Mouse (Mus musculus) midbrain, embryonic 16.5 days (tissue): ENCODE data around the gene Mterf1a. TPM values are rescaled to one million over a fixed set of nuclear protein-coding genes. Genes with fewer than 3 reads are reported as not detected.
"Not testable (repeated sequence)": the region's sequence is repeated elsewhere in the genome, so short reads cannot be mapped to it uniquely, and the experiment has no call there.

Source experiments
- ATAC-seq: fragments of 200-750 bp; cut with Nextera tagmentation; 2 replicates; pipeline ENCODE4 v1.8.0; 2017; ENCODE audit warnings: moderate TSS enrichment
- H3K27ac ChIP-seq: fragments of 300-500 bp; sonication (generic); 2 replicates; pipeline ENCODE4 v1.5.1; 2014; ENCODE audit warnings: mild to moderate bottlenecking, low read length, mixed read lengths
- H3K27me3 ChIP-seq: fragments of 300-500 bp; sonication (generic); 2 replicates; pipeline ENCODE4 v1.6.1; 2014; ENCODE audit warnings: low read depth, low read length, mixed read lengths; ENCODE audit not compliant: control insufficient read depth, insufficient read depth
- H3K36me3 ChIP-seq: fragments of 300-500 bp; sonication (generic); 2 replicates; pipeline ENCODE4 v1.6.1; 2014; ENCODE audit warnings: mild to moderate bottlenecking, low read length, moderate library complexity, mixed read lengths; ENCODE audit not compliant: control insufficient read depth, insufficient read depth
- H3K4me1 ChIP-seq: fragments of 300-500 bp; sonication (generic); 2 replicates; pipeline ENCODE4 v1.6.1; 2014; ENCODE audit warnings: mild to moderate bottlenecking, low read length, mixed read lengths; ENCODE audit not compliant: control insufficient read depth, insufficient read depth
- H3K4me2 ChIP-seq: fragments of 300-500 bp; sonication (generic); 2 replicates; pipeline ENCODE4 v1.6.1; 2014; ENCODE audit warnings: mild to moderate bottlenecking, low read length, mixed read lengths
- H3K4me3 ChIP-seq: fragments of 300-500 bp; sonication (generic); 2 replicates; pipeline ENCODE4 v1.5.1; 2014; ENCODE audit warnings: low read depth, mild to moderate bottlenecking, low read length, moderate library complexity, mixed read lengths
- H3K9ac ChIP-seq: fragments of 300-500 bp; sonication (generic); 2 replicates; pipeline ENCODE4 v1.6.1; 2014; ENCODE audit warnings: low read depth, low read length, mixed read lengths
- H3K9me3 ChIP-seq: fragments of 300-500 bp; sonication (generic); replicated peaks from 2 replicates; pipeline ENCODE4 v1.6.1; 2014; ENCODE audit warnings: mild to moderate bottlenecking, low read length, mixed read lengths; ENCODE audit not compliant: control insufficient read depth, poor library complexity, severe bottlenecking
- WGBS: fragments of 180-500 bp; shearing (Covaris S2); extraction: QIAGEN DNeasy Blood & Tissue Kit; methylation state at CpG from one replicate; pipeline ENCODE4 v1.1.7; 2014; 5-methylcytosine and 5-hydroxymethylcytosine counted together
- polyA plus RNA-seq: library from polyadenylated mRNA; unstranded; fragments of >200 nt; fragmentation: Nextera tagmentation; extraction: Ambion mirVana; gene quantifications from 2 replicates; pipeline ENCODE4 v1.2.1, GENCODE M21; 2015

The Mterf1a gene
- 6.1 and 6.8 TPM in 2 replicates for polyA plus RNA-seq

- H3K36me3 ChIP-seq, H3K9me3 ChIP-seq, H3K27me3 ChIP-seq, H3K27ac ChIP-seq, H3K4me1 ChIP-seq: not testable (repeated sequence)
- 5% methylated on average over 8 of the region's 47 CpGs for WGBS
- H3K9ac ChIP-seq, result peak within 1 kb of the TSS; percentile 30; the same call in 1 of the 2 replicates
- peak; percentile 99 for ATAC-seq
- H3K4me3 ChIP-seq, result peak within 1 kb of the TSS; percentile 35
- H3K4me2 ChIP-seq, result peak within 1 kb of the TSS; percentile 74
Measured at GRCm38 (mm10) chr5:3893459-3894293, at the start of gene Mterf1a. Gene Mterf1a, minus strand, starts transcription at chr5:3893933.

DNA sequence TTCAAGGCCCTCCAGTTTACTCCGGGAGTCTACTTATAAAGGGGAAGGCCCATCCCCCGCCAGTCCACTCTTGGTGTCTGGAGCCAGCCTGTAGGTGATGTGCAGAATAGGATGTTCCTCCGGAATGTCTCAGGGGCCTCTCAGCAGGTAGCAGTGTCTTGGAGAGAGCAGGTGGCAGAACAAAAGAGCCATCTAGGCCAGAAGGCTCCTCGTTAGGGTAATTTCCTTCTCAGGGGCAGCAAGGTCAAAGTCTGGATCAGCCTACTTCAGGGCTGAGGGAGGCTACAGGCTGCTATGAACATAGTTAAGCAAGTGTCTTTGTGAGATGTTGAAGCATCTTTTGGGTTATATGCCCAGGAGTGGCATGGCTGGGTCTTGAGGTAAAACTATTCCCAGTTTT lies 49.4 kb upstream of the Mterf1a start:
- not testable (repeated sequence) for H3K27ac ChIP-seq, H3K9me3 ChIP-seq, H3K4me2 ChIP-seq, H3K27me3 ChIP-seq, H3K36me3 ChIP-seq, ATAC-seq, H3K4me1 ChIP-seq, H3K9ac ChIP-seq, H3K4me3 ChIP-seq
- 62% methylated on average over 4 of the region's 4 CpGs for WGBS

GRCm38 (mm10) chr5:3941240-3941639 lies 47.5 kb upstream of the Mterf1a start:
- H3K4me1 ChIP-seq, result peaks cover 2% of the 10 kb centered on the region; the same call in 1 of the 2 replicates
- no peak overlapping the region for H3K4me2 ChIP-seq
- peaks cover 2% of the 10 kb centered on the region; the same call in 1 of the 2 replicates for H3K36me3 ChIP-seq
- no peak overlapping the region for H3K4me3 ChIP-seq
- H3K27ac ChIP-seq, result no peak overlapping the region
- H3K27me3 ChIP-seq, result no peaks in the 10 kb centered on the region
- H3K9me3 ChIP-seq, result no peaks in the 10 kb centered on the region
- no peak for ATAC-seq
- H3K9ac ChIP-seq, result no peak overlapping the region
- WGBS, result 93% methylated on average over 2 of the region's 2 CpGs

DNA sequence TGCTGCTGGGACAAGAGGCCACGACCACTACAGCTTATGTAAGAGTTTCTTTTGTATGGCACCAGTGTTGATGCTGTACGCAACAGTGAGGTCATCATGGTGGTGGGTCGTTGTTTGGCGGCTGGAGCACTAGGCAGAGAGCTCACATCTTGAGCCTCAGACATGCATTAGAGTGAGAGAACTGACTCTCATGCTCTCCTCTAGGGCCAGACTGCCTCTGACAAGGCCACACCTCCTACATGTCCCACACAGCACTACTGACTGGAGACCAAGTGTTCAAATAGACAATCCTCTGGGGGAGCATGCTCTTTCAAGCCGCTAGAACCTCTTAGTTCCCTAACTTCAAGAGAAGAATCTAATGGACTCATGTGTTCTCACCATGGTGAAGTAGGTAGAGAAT lies 45.6 kb upstream of the Mterf1a start:
- Histone ChIP-seq H3K4me2 (no peak overlapping the region), H3K36me3 (peaks cover 2% of the 10 kb centered on the region; the same call in 1 of the 2 replicates), H3K9ac (no peak overlapping the region), H3K9me3 (no peaks in the 10 kb centered on the region), H3K27ac (no peak overlapping the region), H3K4me1 (peaks cover 2% of the 10 kb centered on the region; the same call in 1 of the 2 replicates), H3K27me3 (no peaks in the 10 kb centered on the region), H3K4me3 (no peak overlapping the region)
- no peak for ATAC-seq
- 97% methylated on average over 5 of the region's 5 CpGs for WGBS

GRCm38 (mm10) chr5:3938905-3939304 lies 45.2 kb upstream of the Mterf1a start:
- Histone ChIP-seq H3K27ac (no peak overlapping the region), H3K36me3 (peaks cover 2% of the 10 kb centered on the region; the same call in 1 of the 2 replicates), H3K4me2 (no peak overlapping the region), H3K9ac (no peak overlapping the region), H3K4me1 (peaks cover 2% of the 10 kb centered on the region; the same call in 1 of the 2 replicates), H3K9me3 (no peaks in the 10 kb centered on the region), H3K27me3 (no peaks in the 10 kb centered on the region), H3K4me3 (no peak overlapping the region)
- ATAC-seq, result no peak
- 94% methylated on average over 3 of the region's 3 CpGs for WGBS

DNA sequence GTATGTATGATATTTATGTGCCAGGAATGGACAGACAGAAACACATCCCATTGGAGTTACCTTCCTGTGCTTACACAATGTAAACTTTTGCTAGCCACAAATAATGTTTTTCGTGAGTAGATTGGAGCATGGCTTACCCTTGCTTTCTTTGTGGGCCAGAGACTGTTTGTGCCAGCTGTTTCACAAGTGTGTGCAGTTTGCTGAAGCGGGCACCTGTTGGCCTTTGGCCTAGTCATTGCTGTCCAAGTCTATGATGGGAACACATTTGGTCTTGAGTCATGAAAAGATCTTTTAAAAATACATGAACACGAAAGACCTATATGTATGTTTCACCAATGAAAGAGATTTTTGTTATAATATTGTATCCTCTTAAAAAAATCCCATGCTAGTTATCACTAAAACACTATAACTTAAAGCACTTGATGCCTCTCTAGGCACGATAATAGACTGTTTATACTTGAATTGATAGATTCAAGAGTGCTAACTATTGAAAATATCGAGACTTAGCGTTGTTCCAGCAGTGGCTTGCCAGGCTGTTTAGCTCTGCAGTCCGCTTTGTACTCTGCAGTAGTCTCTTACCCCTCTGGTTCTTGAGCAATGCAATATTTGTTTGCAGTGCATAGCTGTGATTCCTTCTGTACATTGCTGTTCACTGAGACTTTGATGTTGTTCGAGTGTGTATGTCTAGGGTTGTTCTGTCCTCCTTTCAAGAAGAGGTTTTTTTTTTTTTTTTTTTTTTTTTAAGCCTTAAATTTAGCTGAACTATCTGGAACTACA lies 42.2 kb upstream of the Mterf1a start:
- H3K4me3 ChIP-seq, result no peak overlapping the region
- WGBS, result 84% methylated on average over 8 of the region's 8 CpGs
- ATAC-seq, result no peak
- no peak overlapping the region for H3K27ac ChIP-seq
- H3K36me3 ChIP-seq, result 0 out of 2 replicates have a peak, but pooled peaks cover 2% of the 10 kb centered on the region
- peaks cover 16% of the 10 kb centered on the region for H3K4me1 ChIP-seq
- no peak overlapping the region for H3K4me2 ChIP-seq
- H3K9me3 ChIP-seq, result no peaks in the 10 kb centered on the region
- H3K9ac ChIP-seq, result no peak overlapping the region
- no peaks in the 10 kb centered on the region for H3K27me3 ChIP-seq

DNA sequence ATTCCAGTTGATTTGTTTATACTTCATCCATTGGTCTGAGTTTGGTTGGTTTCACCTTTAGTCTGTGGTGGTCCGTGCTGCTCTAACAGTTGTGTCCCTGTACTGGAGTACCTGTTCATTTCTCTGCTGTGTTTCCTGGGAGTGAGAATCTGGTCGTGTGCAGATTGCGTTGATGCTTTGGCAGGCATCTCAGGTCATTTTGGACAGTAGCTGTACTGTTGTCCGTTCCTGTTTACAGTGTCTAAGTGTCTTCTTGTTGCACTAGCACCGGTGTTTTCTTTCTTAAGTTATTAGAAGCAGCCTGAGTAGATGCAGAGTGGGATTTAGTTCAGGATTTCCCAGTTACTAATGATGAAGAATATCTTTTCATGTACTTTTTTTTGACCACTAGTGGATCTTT lies 41.5 kb upstream of the Mterf1a start:
- no peak overlapping the region for H3K4me2 ChIP-seq
- no peak for ATAC-seq
- H3K27me3 ChIP-seq, result no peaks in the 10 kb centered on the region
- no peak overlapping the region for H3K27ac ChIP-seq
- H3K4me3 ChIP-seq, result no peak overlapping the region
- WGBS, result 91% methylated on average over 5 of the region's 5 CpGs
- peaks cover 23% of the 10 kb centered on the region for H3K4me1 ChIP-seq
- no peak overlapping the region for H3K9ac ChIP-seq
- no peaks in the 10 kb centered on the region for H3K9me3 ChIP-seq
- H3K36me3 ChIP-seq, result 0 out of 2 replicates have a peak, but pooled peaks cover under 1% of the 10 kb centered on the region

GRCm38 (mm10) chr5:3933551-3933950 lies 39.8 kb upstream of the Mterf1a start:
- no peaks in the 10 kb centered on the region for H3K36me3 ChIP-seq
- no peaks in the 10 kb centered on the region for H3K9me3 ChIP-seq
- 96% methylated on average over 3 of the region's 3 CpGs for WGBS
- H3K4me2 ChIP-seq, result no peak overlapping the region
- H3K4me3 ChIP-seq, result no peak overlapping the region
- H3K4me1 ChIP-seq, result peaks cover 27% of the 10 kb centered on the region
- H3K27ac ChIP-seq, result no peak overlapping the region
- H3K9ac ChIP-seq, result no peak overlapping the region
- no peak for ATAC-seq
- no peaks in the 10 kb centered on the region for H3K27me3 ChIP-seq

- ATAC-seq, result no peak
- peaks cover 32% of the 10 kb centered on the region for H3K4me1 ChIP-seq
- no peak overlapping the region for H3K9ac ChIP-seq
- no peaks in the 10 kb centered on the region for H3K27me3 ChIP-seq
- H3K9me3 ChIP-seq, result no peaks in the 10 kb centered on the region
- H3K4me2 ChIP-seq, result peak overlapping the region; percentile 4; the same call in 1 of the 2 replicates
- no peak overlapping the region for H3K4me3 ChIP-seq
- H3K27ac ChIP-seq, result no peak overlapping the region
- H3K36me3 ChIP-seq, result no peaks in the 10 kb centered on the region
- WGBS, result 79% methylated on average over 3 of the region's 3 CpGs
Measured at GRCm38 (mm10) chr5:3931636-3932035, 37.9 kb upstream of the Mterf1a start.
